Mouse (Mus musculus): ENCODE measurements around the gene Actrt2. TPM values are rescaled to one million over a fixed set of nuclear protein-coding genes. Genes with fewer than 3 reads are reported as not detected.

Gene Actrt2
- polyA plus RNA-seq, 1 experiment from 2014 or later = not detected

GRCm38 (mm10) chr4:154642496-154642895 lies 25.2 kb downstream of the Actrt2 start:
- TF ChIP-seq EP300 (IDR thresholded peaks at IDR 0.05; ENCODE audit: low read depth) (no peak), CTCF (IDR thresholded peaks at IDR 0.05; ENCODE audit: low read depth) (no peak)
- ATAC-seq = no peak
- Histone ChIP-seq H3K9ac (replicated peaks) (no peak overlapping the region), H3K4me1 (ENCODE audit: insufficient read depth) (no peaks in the 10 kb centered on the region), H3K4me3 (ENCODE audit: low read depth, low read length) (no peak overlapping the region), H3K27me3 (ENCODE audit: insufficient read depth, low read length) (peaks cover 65% of the 10 kb centered on the region), H3K9me3 (ENCODE audit: low read length) (peaks cover 3% of the 10 kb centered on the region; the same call in 1 of the 2 replicates), H3K36me3 (replicated peaks; ENCODE audit: insufficient read depth, low read length) (no peaks in the 10 kb centered on the region), H3K27ac (ENCODE audit: low read depth) (no peak overlapping the region), H3K4me2 (ENCODE audit: low read depth, low read length) (no peak overlapping the region)
- 7% methylated on average over 6 of the region's 6 CpGs for WGBS (ENCODE audit: insufficient replicate concordance)
- DNase-seq = no peak

- H3K4me2 ChIP-seq (ENCODE audit: low read depth, low read length) = no peak overlapping the region
- H3K9ac ChIP-seq (replicated peaks) = no peak overlapping the region
- TF ChIP-seq CTCF (IDR thresholded peaks at IDR 0.05; ENCODE audit: low read depth) = no peak
- TF ChIP-seq EP300 (IDR thresholded peaks at IDR 0.05; ENCODE audit: low read depth) = no peak
- H3K36me3 ChIP-seq (replicated peaks; ENCODE audit: insufficient read depth, low read length) = no peaks in the 10 kb centered on the region
- peaks cover 74% of the 10 kb centered on the region for H3K27me3 ChIP-seq (ENCODE audit: insufficient read depth, low read length)
- DNase-seq (no peak), ATAC-seq (no peak)
- no peak overlapping the region for H3K27ac ChIP-seq (ENCODE audit: low read depth)
- WGBS (ENCODE audit: insufficient replicate concordance) = 2% methylated on average over 32 of the region's 32 CpGs
- no peaks in the 10 kb centered on the region for H3K4me1 ChIP-seq (ENCODE audit: insufficient read depth)
- H3K4me3 ChIP-seq (ENCODE audit: low read depth, low read length) = no peak overlapping the region
- H3K9me3 ChIP-seq (ENCODE audit: low read length) = no peaks in the 10 kb centered on the region
Measured at GRCm38 (mm10) chr4:154641296-154642110, 26.2 kb downstream of the Actrt2 start.

- Histone ChIP-seq H3K36me3 (replicated peaks; ENCODE audit: insufficient read depth, low read length) (no peaks in the 10 kb centered on the region), H3K4me2 (ENCODE audit: low read depth, low read length) (no peak overlapping the region), H3K4me3 (ENCODE audit: low read depth, low read length) (no peak overlapping the region), H3K27ac (ENCODE audit: low read depth) (no peak overlapping the region), H3K9me3 (ENCODE audit: low read length) (no peaks in the 10 kb centered on the region), H3K27me3 (ENCODE audit: insufficient read depth, low read length) (peaks cover 81% of the 10 kb centered on the region), H3K9ac (replicated peaks) (no peak overlapping the region), H3K4me1 (ENCODE audit: insufficient read depth) (no peaks in the 10 kb centered on the region)
- no peak for TF ChIP-seq CTCF (IDR thresholded peaks at IDR 0.05; ENCODE audit: low read depth)
- no peak for TF ChIP-seq EP300 (IDR thresholded peaks at IDR 0.05; ENCODE audit: low read depth)
- DNase-seq = no peak
- ATAC-seq = no peak
- WGBS (ENCODE audit: insufficient replicate concordance) = 8% methylated on average over 20 of the region's 20 CpGs
Measured at GRCm38 (mm10) chr4:154640443-154641295, 27.0 kb downstream of the Actrt2 start.

- WGBS (ENCODE audit: insufficient replicate concordance) = 17% methylated on average over 13 of the region's 13 CpGs
- H3K36me3 ChIP-seq (replicated peaks; ENCODE audit: insufficient read depth, low read length) = no peaks in the 10 kb centered on the region
- no peaks in the 10 kb centered on the region for H3K4me1 ChIP-seq (ENCODE audit: insufficient read depth)
- no peak for DNase-seq
- H3K27me3 ChIP-seq (ENCODE audit: insufficient read depth, low read length) = peaks cover 89% of the 10 kb centered on the region
- no peak overlapping the region for H3K27ac ChIP-seq (ENCODE audit: low read depth)
- H3K9me3 ChIP-seq (ENCODE audit: low read length) = no peaks in the 10 kb centered on the region
- ATAC-seq = no peak
- H3K4me2 ChIP-seq (ENCODE audit: low read depth, low read length) = no peak overlapping the region
- H3K9ac ChIP-seq (replicated peaks) = no peak overlapping the region
- H3K4me3 ChIP-seq (ENCODE audit: low read depth, low read length) = no peak overlapping the region
- TF ChIP-seq EP300 (IDR thresholded peaks at IDR 0.05; ENCODE audit: low read depth) (no peak), CTCF (IDR thresholded peaks at IDR 0.05; ENCODE audit: low read depth) (no peak)
Measured at GRCm38 (mm10) chr4:154639591-154640442, 27.9 kb downstream of the Actrt2 start.

- Histone ChIP-seq H3K27ac (ENCODE audit: low read depth) (no peak overlapping the region), H3K27me3 (ENCODE audit: insufficient read depth, low read length) (peaks cover 96% of the 10 kb centered on the region), H3K4me1 (ENCODE audit: insufficient read depth) (no peaks in the 10 kb centered on the region), H3K4me3 (ENCODE audit: low read depth, low read length) (no peak overlapping the region), H3K9ac (replicated peaks) (no peak overlapping the region), H3K9me3 (ENCODE audit: low read length) (no peaks in the 10 kb centered on the region), H3K4me2 (ENCODE audit: low read depth, low read length) (no peak overlapping the region), H3K36me3 (replicated peaks; ENCODE audit: insufficient read depth, low read length) (no peaks in the 10 kb centered on the region)
- TF ChIP-seq CTCF (IDR thresholded peaks at IDR 0.05; ENCODE audit: low read depth) (peak; percentile 32; the same call in 1 of the 2 replicates), EP300 (IDR thresholded peaks at IDR 0.05; ENCODE audit: low read depth) (no peak)
- DNase-seq (no peak), ATAC-seq (no peak)
- WGBS (ENCODE audit: insufficient replicate concordance) = 9% methylated on average over 7 of the region's 7 CpGs
Measured at GRCm38 (mm10) chr4:154639126-154639525, 28.5 kb downstream of the Actrt2 start.
